Mouse (Mus musculus) brain, embryonic 14.5 days (tissue): Measurements from ENCODE around the gene Gm10722.
"Not testable (repeated sequence)": the region's sequence is repeated elsewhere in the genome, so short reads cannot be mapped to it uniquely, and the experiment has no call there.

ENCODE experiments used
- CTCF ChIP-seq: fragments of 200-500 bp; IDR thresholded peaks from 2 replicates; pipeline ENCODE4 v1.5.1; 2012; ENCODE audit warnings: inconsistent platforms, mild to moderate bottlenecking, moderate library complexity, borderline replicate concordance; ENCODE audit not compliant: insufficient read depth, insufficient read length; ENCODE audit errors: extremely low read depth
- POLR2A ChIP-seq: fragments of 200-500 bp; IDR thresholded peaks from 2 replicates; pipeline ENCODE4 v1.6.1; 2012; ENCODE audit warnings: mild to moderate bottlenecking, inconsistent platforms, borderline replicate concordance; ENCODE audit not compliant: poor library complexity, insufficient read depth, insufficient read length, severe bottlenecking; ENCODE audit errors: extremely low read depth

GRCm38 (mm10) chr9:3007272-3007671 is 6.5 kb downstream of the Gm10722 start:
- not testable (repeated sequence) for TF ChIP-seq POLR2A, CTCF
